Mouse (Mus musculus): ENCODE results near the gene Wnk4. TPM values are rescaled to one million over a fixed set of nuclear protein-coding genes. Genes with fewer than 3 reads are reported as not detected.

Gene Wnk4
- total RNA-seq, 1 experiment = 0.49 TPM

DNA sequence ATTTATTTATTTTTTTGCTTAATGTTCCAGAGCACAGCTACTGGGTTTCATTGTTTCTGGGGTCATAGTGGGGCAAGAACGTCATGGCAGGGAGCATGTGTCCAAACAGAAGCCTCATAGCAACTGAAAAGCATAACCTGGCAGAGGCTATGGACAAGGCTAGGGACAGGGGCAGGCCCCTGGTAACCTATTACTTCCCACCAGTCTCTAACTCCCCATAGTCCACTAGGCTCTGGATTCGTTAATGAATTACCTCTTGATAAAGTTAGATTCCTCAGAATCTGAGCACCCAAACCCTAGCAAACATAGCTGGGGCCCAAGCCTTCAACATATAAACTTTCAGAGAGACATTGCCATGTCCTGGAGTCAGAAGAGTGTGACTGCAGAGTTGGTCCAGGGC lies 9.3 kb upstream of the Wnk4 start:
- DNase-seq (ENCODE audit: low read depth, low spot score) = no peak
- in situ Hi-C loops (cut with MboI; ENCODE audit: low sequenced_read_pairs in 2 of 2, unreplicated experiment in 2 of 2) = no loop called here
- Histone ChIP-seq H3K9me3 (ENCODE audit: control insufficient read depth, insufficient read depth, low read depth, low read length) (no peaks in the 10 kb centered on the region), H3K9ac (ENCODE audit: insufficient read depth, low read depth, low read length, poor library complexity, severe bottlenecking) (no peak overlapping the region), H3K27ac (ENCODE audit: insufficient read depth, low read depth, low read length, poor library complexity, severe bottlenecking) (no peak overlapping the region), H3K36me3 (ENCODE audit: control insufficient read depth, insufficient read depth, low read length, poor library complexity, severe bottlenecking) (peaks cover 2% of the 10 kb centered on the region; the same call in 1 of the 2 replicates), H3K4me3 (ENCODE audit: insufficient read depth in 1 of 2, low read depth in 1 of 2, low read length in 2 of 2, poor library complexity in 1 of 2, severe bottlenecking in 1 of 2) (no peak overlapping the region), H3K4me1 (ENCODE audit: control insufficient read depth in 2 of 2, insufficient read depth in 2 of 2, low read length in 2 of 2, poor library complexity in 1 of 2) (peaks cover 0 to 10% of the 10 kb centered on the region in 2 experiments; a peak in 1 of 4 replicates)
- no peak for TF ChIP-seq CHD2 (IDR thresholded peaks at IDR 0.05; ENCODE audit: low read depth, low read length)
- no peak for TF ChIP-seq MAFK (IDR thresholded peaks at IDR 0.05; ENCODE audit: insufficient read depth, low read depth, low read length)
- TF ChIP-seq HCFC1 (IDR thresholded peaks at IDR 0.05; ENCODE audit: borderline replicate concordance, insufficient read depth, low read length) = no peak
- no peak for TF ChIP-seq ZC3H11A (IDR thresholded peaks at IDR 0.05; ENCODE audit: borderline replicate concordance, low read depth, low read length)
- TF ChIP-seq ZNF384 (IDR thresholded peaks at IDR 0.05; ENCODE audit: low read depth, low read length) = no peak

DNA sequence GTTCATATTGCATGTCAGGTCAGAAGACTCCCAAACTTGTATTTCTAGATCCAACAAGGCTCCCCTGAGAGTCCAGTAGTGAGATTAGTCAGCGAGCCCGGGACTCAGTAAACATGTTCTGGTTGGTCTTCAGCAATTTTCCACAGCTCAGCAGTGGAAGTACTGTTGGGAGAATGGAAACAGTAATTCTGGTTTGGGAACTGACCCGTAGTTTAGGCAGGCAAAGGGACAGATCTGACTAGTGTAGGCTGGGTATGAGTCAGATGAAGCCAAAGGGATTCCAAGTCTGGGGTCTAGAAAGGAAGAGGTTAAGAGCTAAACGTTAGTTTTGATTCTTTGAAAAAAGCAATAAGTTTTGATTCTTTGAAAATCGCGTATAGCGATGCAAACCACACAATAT lies 7.4 kb upstream of the Wnk4 start:
- no peak for TF ChIP-seq ZC3H11A (IDR thresholded peaks at IDR 0.05; ENCODE audit: borderline replicate concordance, low read depth, low read length)
- TF ChIP-seq CHD2 (IDR thresholded peaks at IDR 0.05; ENCODE audit: low read depth, low read length) = no peak
- TF ChIP-seq ZNF384 (IDR thresholded peaks at IDR 0.05; ENCODE audit: low read depth, low read length) = no peak
- no peak for TF ChIP-seq MAFK (IDR thresholded peaks at IDR 0.05; ENCODE audit: insufficient read depth, low read depth, low read length)
- TF ChIP-seq HCFC1 (IDR thresholded peaks at IDR 0.05; ENCODE audit: borderline replicate concordance, insufficient read depth, low read length) = no peak
- peaks cover 0 to 5% of the 10 kb centered on the region in 2 experiments; a peak in 1 of 4 replicates for H3K4me1 ChIP-seq (ENCODE audit: control insufficient read depth in 2 of 2, insufficient read depth in 2 of 2, low read length in 2 of 2, poor library complexity in 1 of 2)
- H3K4me3 ChIP-seq (ENCODE audit: insufficient read depth in 1 of 2, low read depth in 1 of 2, low read length in 2 of 2, poor library complexity in 1 of 2, severe bottlenecking in 1 of 2) = peak overlapping the region; percentile 80 to 92
- in situ Hi-C loops (cut with MboI; ENCODE audit: low sequenced_read_pairs in 2 of 2, unreplicated experiment in 2 of 2) = no loop called here
- H3K36me3 ChIP-seq (ENCODE audit: control insufficient read depth, insufficient read depth, low read length, poor library complexity, severe bottlenecking) = peaks cover 2% of the 10 kb centered on the region; the same call in 1 of the 2 replicates
- DNase-seq (ENCODE audit: low read depth, low spot score) = no peak
- H3K9me3 ChIP-seq (ENCODE audit: control insufficient read depth, insufficient read depth, low read depth, low read length) = no peaks in the 10 kb centered on the region
- no peak overlapping the region for H3K27ac ChIP-seq (ENCODE audit: insufficient read depth, low read depth, low read length, poor library complexity, severe bottlenecking)
- peak overlapping the region; percentile 88; the same call in 1 of the 2 replicates for H3K9ac ChIP-seq (ENCODE audit: insufficient read depth, low read depth, low read length, poor library complexity, severe bottlenecking)

DNA sequence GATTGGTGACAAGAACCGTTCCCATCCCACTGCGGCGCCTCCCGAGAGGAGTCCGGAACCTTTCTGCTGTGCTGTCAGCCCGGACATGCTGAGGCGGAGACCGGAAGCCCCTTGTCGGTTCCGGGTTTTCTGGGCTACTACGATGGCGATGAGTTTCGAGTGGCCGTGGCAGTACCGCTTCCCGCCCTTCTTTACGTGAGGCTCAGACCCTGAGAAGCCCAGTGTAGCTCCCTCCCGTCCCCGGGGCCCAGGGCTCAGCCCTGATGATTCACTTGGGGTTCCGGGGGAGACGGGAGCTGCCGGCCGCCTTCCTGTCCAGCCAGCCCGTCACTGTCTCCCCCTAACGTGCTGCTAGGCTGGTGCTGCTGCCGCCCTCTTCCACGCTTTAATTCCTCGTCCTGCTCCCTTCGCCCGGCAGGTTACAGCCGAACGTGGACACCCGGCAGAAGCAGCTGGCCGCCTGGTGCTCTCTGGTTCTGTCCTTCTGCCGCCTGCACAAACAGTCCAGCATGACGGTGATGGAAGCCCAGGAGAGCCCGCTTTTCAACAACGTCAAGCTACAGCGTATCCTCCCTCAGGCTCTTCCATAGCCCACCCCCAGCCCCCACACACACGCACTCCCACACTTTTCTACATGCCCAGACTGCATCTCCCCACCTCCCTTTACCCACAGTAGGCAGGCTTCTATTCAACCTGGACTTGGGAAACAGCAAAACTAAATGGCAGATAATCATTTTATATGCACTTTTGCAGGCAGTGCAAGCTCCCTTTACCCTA lies 6.6 kb upstream of the Wnk4 start, which contains the start of gene Vps25:
Gene Vps25 (plus strand): TSS at position 95 of the 777 bp plus-strand sequence.
- Histone ChIP-seq H3K4me3 (ENCODE audit: insufficient read depth in 1 of 2, low read depth in 1 of 2, low read length in 2 of 2, poor library complexity in 1 of 2, severe bottlenecking in 1 of 2) (peak within 1 kb of the TSS; percentile 80 to 92), H3K27ac (ENCODE audit: insufficient read depth, low read depth, low read length, poor library complexity, severe bottlenecking) (no peak within 1 kb of the TSS), H3K9ac (ENCODE audit: insufficient read depth, low read depth, low read length, poor library complexity, severe bottlenecking) (peak within 1 kb of the TSS; percentile 88), H3K9me3 (ENCODE audit: control insufficient read depth, insufficient read depth, low read depth, low read length) (no peaks in the 10 kb centered on the region), H3K36me3 (ENCODE audit: control insufficient read depth, insufficient read depth, low read length, poor library complexity, severe bottlenecking) (peaks cover 2% of the 10 kb centered on the region; the same call in 1 of the 2 replicates), H3K4me1 (ENCODE audit: control insufficient read depth in 2 of 2, insufficient read depth in 2 of 2, low read length in 2 of 2, poor library complexity in 1 of 2) (no peaks in the 10 kb centered on the region)
- TF ChIP-seq ZC3H11A (IDR thresholded peaks at IDR 0.05; ENCODE audit: borderline replicate concordance, low read depth, low read length) = no peak
- TF ChIP-seq HCFC1 (IDR thresholded peaks at IDR 0.05; ENCODE audit: borderline replicate concordance, insufficient read depth, low read length) = peak; percentile 85
- in situ Hi-C loops (cut with MboI; ENCODE audit: low sequenced_read_pairs in 2 of 2, unreplicated experiment in 2 of 2) = no loop called here
- peak; percentile 62 for DNase-seq (ENCODE audit: low read depth, low spot score)

DNA sequence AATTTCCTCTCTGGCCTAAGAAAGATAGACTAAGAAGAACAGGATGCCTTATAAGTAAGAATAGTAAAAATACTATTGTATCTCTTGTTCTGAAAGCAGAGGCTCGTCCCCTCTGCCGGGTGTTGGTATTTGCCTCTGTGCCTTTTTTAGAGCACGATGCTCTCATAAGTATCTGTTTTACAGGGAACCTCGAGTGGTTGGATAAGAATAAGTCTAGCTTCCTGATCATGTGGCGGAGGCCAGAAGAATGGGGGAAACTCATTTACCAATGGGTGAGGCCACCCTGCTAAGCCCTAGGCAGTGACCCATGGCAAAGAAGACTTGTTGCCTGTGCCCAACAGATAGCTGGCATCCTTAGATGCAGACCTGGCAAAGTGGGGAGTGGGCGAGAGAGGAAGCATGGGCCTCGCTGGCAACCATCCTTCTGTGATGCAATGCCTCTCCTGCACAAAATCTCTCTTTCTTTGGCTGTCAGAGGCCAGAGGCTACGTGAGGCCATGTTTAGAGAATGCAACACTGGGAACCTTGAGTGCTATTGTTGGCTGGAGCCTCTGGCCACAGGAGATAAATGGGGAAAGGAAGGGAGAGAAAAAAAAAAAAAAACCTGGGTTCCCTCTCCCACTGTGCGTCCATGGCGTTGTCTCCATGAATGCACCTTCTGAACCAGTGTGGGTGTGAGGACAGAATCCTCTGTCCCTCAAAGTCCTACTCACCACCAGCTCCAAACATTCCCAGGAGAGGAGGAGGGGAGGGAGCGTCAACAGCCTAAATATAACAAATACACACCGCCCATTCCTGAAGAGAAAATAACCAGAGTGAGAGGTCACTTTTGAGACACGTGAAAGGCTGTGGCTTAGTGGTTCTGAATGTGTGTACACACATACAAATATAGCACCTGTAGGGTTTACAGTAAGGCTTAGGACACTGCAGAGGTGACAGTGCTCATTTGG lies 4.3 kb upstream of the Wnk4 start:
- Histone ChIP-seq H3K36me3 (ENCODE audit: control insufficient read depth, insufficient read depth, low read length, poor library complexity, severe bottlenecking) (peaks cover 4% of the 10 kb centered on the region), H3K27ac (ENCODE audit: insufficient read depth, low read depth, low read length, poor library complexity, severe bottlenecking) (no peak overlapping the region), H3K9me3 (ENCODE audit: control insufficient read depth, insufficient read depth, low read depth, low read length) (no peaks in the 10 kb centered on the region), H3K4me1 (ENCODE audit: control insufficient read depth in 2 of 2, insufficient read depth in 2 of 2, low read length in 2 of 2, poor library complexity in 1 of 2) (peaks cover 0 to 4% of the 10 kb centered on the region in 2 experiments; a peak in 2 of 4 replicates), H3K4me3 (ENCODE audit: insufficient read depth in 1 of 2, low read depth in 1 of 2, low read length in 2 of 2, poor library complexity in 1 of 2, severe bottlenecking in 1 of 2) (no peak overlapping the region), H3K9ac (ENCODE audit: insufficient read depth, low read depth, low read length, poor library complexity, severe bottlenecking) (no peak overlapping the region)
- in situ Hi-C loops (cut with MboI; ENCODE audit: low sequenced_read_pairs in 2 of 2, unreplicated experiment in 2 of 2) = no loop called here
- TF ChIP-seq MAFK (IDR thresholded peaks at IDR 0.05; ENCODE audit: insufficient read depth, low read depth, low read length) (no peak), CHD2 (IDR thresholded peaks at IDR 0.05; ENCODE audit: low read depth, low read length) (no peak), HCFC1 (IDR thresholded peaks at IDR 0.05; ENCODE audit: borderline replicate concordance, insufficient read depth, low read length) (no peak), ZNF384 (IDR thresholded peaks at IDR 0.05; ENCODE audit: low read depth, low read length) (no peak), ZC3H11A (IDR thresholded peaks at IDR 0.05; ENCODE audit: borderline replicate concordance, low read depth, low read length) (no peak)
- DNase-seq (ENCODE audit: low read depth, low spot score) = no peak

All from ES-E14 (cell line).